Mouse (Mus musculus): ENCODE measurements at regions not wholly inside any gene's neighbourhood (a gene's known extent, or its start where the extent isn't known, plus 50 kb on each side); places are given as distances from the start of the nearest gene placed in this dataset.

DNA sequence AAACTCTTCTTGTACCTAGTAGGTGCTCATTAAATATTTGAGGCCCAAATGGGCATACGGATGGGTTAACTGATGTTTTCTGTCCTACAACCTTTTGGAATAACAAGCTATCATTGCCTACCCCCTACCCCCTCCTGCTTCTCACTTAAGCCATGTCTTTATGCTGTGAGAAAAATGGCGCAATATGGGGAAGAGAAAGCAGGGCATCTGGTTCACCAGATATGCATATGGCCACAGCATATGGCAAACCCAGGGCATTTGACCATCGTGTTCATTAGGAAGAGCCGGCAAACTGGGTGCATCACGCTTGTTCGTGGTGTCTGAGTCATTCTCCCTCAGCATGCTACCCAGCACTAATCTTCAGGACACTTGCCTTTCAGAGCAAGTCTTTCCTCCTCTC is 616.1 kb downstream of the Bcl11a start:
- TF ChIP-seq POLR2A (IDR thresholded peaks at IDR 0.05; ENCODE audit: borderline replicate concordance, extremely low read depth, insufficient read depth, insufficient read length, poor library complexity, severe bottlenecking) (no peak), CTCF (IDR thresholded peaks at IDR 0.05; ENCODE audit: borderline replicate concordance, extremely low read depth, insufficient read depth, insufficient read length) (no peak)

Measured in brain, embryonic 14.5 days (tissue).